Mouse (Mus musculus) forebrain, embryonic 12.5 days (tissue): ENCODE results near the gene Sugct. TPM values are rescaled to one million over a fixed set of nuclear protein-coding genes. Genes with fewer than 3 reads are reported as not detected.

ENCODE experiments used
- ATAC-seq: fragments of 200-750 bp; cut with Nextera tagmentation; 2 replicates; pipeline ENCODE4 v1.8.0; 2017; ENCODE audit warnings: moderate TSS enrichment; ENCODE audit not compliant: low FRiP score
- H3K27ac ChIP-seq: fragments of 300-500 bp; sonication (generic); 2 replicates; pipeline ENCODE4 v1.5.1; 2016; ENCODE audit warnings: mild to moderate bottlenecking
- H3K27me3 ChIP-seq: fragments of 300-500 bp; sonication (generic); 2 replicates; pipeline ENCODE4 v1.6.1; 2016; ENCODE audit warnings: mild to moderate bottlenecking
- H3K36me3 ChIP-seq: fragments of 300-500 bp; sonication (generic); replicated peaks from 2 replicates; pipeline ENCODE4 v1.6.1; 2016; ENCODE audit warnings: mild to moderate bottlenecking
- H3K4me1 ChIP-seq: fragments of 300-500 bp; sonication (generic); 2 replicates; pipeline ENCODE4 v1.6.1; 2016
- H3K4me2 ChIP-seq: fragments of 300-500 bp; sonication (generic); 2 replicates; pipeline ENCODE4 v1.6.1; 2016; ENCODE audit warnings: mild to moderate bottlenecking, moderate library complexity
- H3K4me3 ChIP-seq: fragments of 300-500 bp; sonication (generic); replicated peaks from 2 replicates; pipeline ENCODE4 v1.5.1; 2016; ENCODE audit warnings: mild to moderate bottlenecking
- H3K9ac ChIP-seq: fragments of 300-500 bp; sonication (generic); 2 replicates; pipeline ENCODE4 v1.6.1; 2016; ENCODE audit warnings: mild to moderate bottlenecking
- H3K9me3 ChIP-seq: fragments of 300-500 bp; sonication (generic); 2 replicates; pipeline ENCODE4 v1.6.1; 2016
- WGBS: fragments of 180-500 bp; shearing (Covaris S2); methylation state at CpG from one replicate; pipeline ENCODE4 v1.1.7; 2016; 5-methylcytosine and 5-hydroxymethylcytosine counted together
- polyA plus RNA-seq: library from polyadenylated mRNA; unstranded; fragments of >200 nt; fragmentation: Nextera tagmentation; extraction: Ambion mirVana; gene quantifications from 2 replicates; pipeline ENCODE4 v1.2.1, GENCODE M21; 2016

Sugct gene
- polyA plus RNA-seq, 1 experiment from 2014 or later: 2.4 TPM

DNA sequence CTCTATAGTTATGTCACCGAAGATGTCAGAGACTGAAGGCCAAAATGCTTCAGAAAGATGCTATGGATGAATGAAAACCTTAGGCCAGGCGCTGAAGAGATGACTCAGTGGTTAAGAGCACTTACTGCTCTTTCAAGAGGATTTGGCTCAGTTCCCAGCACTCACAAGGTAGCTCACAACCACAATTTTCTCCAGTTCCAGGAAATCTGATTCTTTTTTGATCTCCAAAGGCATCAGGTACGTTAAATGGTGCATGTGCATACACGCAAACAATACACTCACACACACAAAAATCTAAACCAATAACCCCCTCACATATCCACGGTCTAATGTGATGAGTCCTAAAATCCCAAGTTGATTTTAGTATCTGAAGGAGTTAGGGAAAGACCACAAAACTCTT is 1.5 kb downstream of the Sugct start:
- Histone ChIP-seq H3K4me3 (peak overlapping the region; percentile 85), H3K36me3 (no peaks in the 10 kb centered on the region), H3K4me2 (peak overlapping the region; percentile 56; the same call in 1 of the 2 replicates), H3K4me1 (peaks cover 4% of the 10 kb centered on the region), H3K27ac (no peak overlapping the region), H3K9ac (no peak overlapping the region), H3K9me3 (no peaks in the 10 kb centered on the region), H3K27me3 (no peaks in the 10 kb centered on the region)
- no peak for ATAC-seq
- WGBS: 71% methylated on average over 5 of the region's 5 CpGs

DNA sequence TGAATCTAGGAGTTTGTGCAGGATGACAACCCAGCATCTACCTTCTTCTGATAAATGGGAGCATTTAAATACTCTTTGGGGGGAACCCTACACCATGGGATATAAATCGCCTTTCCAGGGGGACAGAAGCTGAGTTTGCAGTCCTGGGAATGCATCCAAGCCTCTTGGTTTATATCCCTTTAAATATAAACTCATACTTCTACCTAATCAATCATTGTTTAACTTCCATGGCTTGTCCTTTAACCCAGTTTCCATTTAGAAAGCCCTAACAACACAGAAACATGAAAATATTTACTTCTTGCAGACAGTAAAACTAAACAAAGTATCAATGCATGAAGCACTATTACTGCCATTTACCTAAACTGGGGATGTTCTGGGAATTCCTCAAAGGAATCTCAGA is 3.9 kb downstream of the Sugct start:
- Histone ChIP-seq H3K4me3 (no peak overlapping the region), H3K4me1 (peaks cover 4% of the 10 kb centered on the region), H3K27me3 (no peaks in the 10 kb centered on the region), H3K9ac (no peak overlapping the region), H3K27ac (no peak overlapping the region), H3K9me3 (no peaks in the 10 kb centered on the region), H3K4me2 (no peak overlapping the region), H3K36me3 (no peaks in the 10 kb centered on the region)
- no peak for ATAC-seq
- 79% methylated on average over 1 of the region's 1 CpGs for WGBS

DNA sequence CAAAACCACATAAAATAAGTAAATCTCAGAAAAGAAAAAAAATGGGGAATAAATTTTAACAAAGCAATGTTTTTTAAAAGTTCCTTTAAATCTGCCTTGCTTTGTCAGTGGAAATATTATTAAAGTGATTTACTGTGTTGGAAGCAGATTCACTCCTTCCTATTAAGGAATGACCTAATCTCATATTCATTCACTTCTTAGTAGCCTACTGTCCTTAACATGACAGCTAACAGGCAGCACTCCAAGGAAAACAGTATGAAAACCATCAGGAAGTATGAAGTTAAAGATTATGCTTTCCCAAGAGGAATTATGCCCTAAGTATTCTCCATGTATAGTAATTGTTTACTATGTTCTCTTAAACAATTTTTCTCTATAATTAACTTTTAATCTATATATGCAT is 4.7 kb downstream of the Sugct start:
- no peak for ATAC-seq
- no peak overlapping the region for H3K27ac ChIP-seq

DNA sequence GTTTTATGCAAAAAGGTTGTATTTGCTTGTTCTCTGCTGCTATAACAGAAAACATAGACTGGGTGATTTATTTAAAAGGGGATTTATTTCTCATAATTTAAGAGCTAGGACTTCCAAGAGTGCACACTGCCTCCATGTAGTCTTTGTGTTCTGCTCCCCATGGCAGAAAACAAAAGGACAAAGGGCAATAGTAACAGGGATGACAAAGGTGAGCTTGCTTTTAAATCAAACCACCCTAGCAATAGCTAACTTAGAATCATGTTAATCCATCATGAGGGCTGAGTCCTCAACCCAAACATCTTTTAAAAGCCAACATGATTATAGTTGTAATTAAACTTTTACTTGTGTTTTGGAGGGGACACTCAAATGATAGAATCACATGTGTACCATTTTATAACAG is 5.9 kb downstream of the Sugct start:
- ATAC-seq: no peak
- H3K4me2 ChIP-seq: no peak overlapping the region
- H3K4me1 ChIP-seq: no peaks in the 10 kb centered on the region
- no peaks in the 10 kb centered on the region for H3K9me3 ChIP-seq
- no peaks in the 10 kb centered on the region for H3K36me3 ChIP-seq
- no peak overlapping the region for H3K4me3 ChIP-seq
- no peaks in the 10 kb centered on the region for H3K27me3 ChIP-seq
- no peak overlapping the region for H3K27ac ChIP-seq
- H3K9ac ChIP-seq: no peak overlapping the region

More for the DNA sequence above, 4.7 kb downstream of the Sugct start:
- Histone ChIP-seq H3K4me2 (no peak overlapping the region), H3K4me3 (no peak overlapping the region), H3K4me1 (no peaks in the 10 kb centered on the region), H3K27me3 (no peaks in the 10 kb centered on the region), H3K9ac (no peak overlapping the region), H3K9me3 (no peaks in the 10 kb centered on the region), H3K36me3 (no peaks in the 10 kb centered on the region)

DNA sequence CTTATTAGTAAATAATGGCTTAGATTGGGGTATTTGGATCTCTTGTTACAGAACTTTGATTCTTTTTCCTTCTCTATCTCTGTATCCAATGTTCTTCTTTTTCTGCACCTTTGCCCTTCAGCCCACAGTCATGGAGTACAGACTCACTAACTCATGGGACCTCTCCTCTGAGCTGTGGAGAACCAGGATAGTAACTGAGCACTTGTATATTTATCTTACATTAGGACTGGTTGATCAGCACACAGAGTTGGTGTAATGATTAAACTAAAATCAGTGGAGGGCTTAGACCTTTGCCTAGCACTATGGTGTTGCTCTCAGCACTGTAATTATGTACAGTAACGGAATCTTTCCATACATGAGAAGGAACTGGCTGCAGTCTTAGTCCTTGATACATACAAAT is 24.2 kb downstream of the Sugct start:
- H3K4me1 ChIP-seq: no peaks in the 10 kb centered on the region
- no peaks in the 10 kb centered on the region for H3K36me3 ChIP-seq
- no peak overlapping the region for H3K27ac ChIP-seq
- H3K9ac ChIP-seq: no peak overlapping the region
- no peaks in the 10 kb centered on the region for H3K9me3 ChIP-seq
- no peak overlapping the region for H3K4me3 ChIP-seq
- ATAC-seq: no peak
- no peaks in the 10 kb centered on the region for H3K27me3 ChIP-seq
- WGBS: 74% methylated on average over 1 of the region's 1 CpGs
- no peak overlapping the region for H3K4me2 ChIP-seq

DNA sequence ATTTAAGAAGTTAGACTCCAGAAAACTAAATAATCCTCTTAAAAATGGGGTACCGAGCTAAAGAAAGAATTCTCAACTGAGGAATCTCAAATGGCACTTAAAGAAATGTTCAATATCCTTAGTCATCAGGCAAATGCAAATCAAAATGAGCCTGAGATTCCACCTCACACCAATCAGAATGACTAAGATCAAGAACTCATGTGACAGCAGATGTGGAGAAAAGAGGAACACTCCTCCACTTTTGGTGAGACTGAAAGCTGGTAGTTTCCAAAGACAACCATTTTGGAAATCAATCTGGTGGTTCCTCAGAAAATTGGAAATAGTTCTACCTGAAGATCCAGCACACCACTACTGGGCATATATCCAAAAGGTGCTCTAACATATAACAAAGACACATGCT is 28.0 kb downstream of the Sugct start:
- WGBS: 89% methylated on average over 1 of the region's 1 CpGs

DNA sequence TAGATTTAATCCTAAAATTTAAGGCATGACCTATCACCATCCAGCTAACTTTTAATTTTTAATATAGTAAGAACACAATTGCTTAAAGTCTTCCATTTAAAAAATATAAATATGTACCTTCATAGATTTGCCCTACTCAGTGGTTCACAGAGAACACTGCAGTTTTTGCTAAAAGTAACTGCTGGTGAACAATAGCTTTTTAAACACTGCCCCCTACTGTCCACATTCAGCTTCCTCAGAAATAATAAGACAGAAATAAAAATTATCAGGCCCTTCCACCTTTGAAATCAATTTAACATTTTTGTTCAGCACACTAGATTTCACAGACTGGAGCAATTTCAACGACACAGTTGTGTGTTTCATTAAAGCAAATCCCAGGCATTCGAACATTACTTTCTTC is 53.1 kb downstream of the Sugct start:
- no peak for ATAC-seq
- H3K4me1 ChIP-seq: no peaks in the 10 kb centered on the region
- no peak overlapping the region for H3K4me3 ChIP-seq
- no peaks in the 10 kb centered on the region for H3K9me3 ChIP-seq
- WGBS: 53% methylated on average over 2 of the region's 2 CpGs
- no peaks in the 10 kb centered on the region for H3K36me3 ChIP-seq
- no peak overlapping the region for H3K4me2 ChIP-seq
- H3K27me3 ChIP-seq: no peaks in the 10 kb centered on the region
- no peak overlapping the region for H3K27ac ChIP-seq
- no peak overlapping the region for H3K9ac ChIP-seq

More for the DNA sequence above, 28.0 kb downstream of the Sugct start:
- no peaks in the 10 kb centered on the region for H3K4me1 ChIP-seq
- no peaks in the 10 kb centered on the region for H3K27me3 ChIP-seq
- no peaks in the 10 kb centered on the region for H3K36me3 ChIP-seq
- no peak overlapping the region for H3K9ac ChIP-seq
- H3K27ac ChIP-seq: no peak overlapping the region
- no peak overlapping the region for H3K4me2 ChIP-seq
- no peak for ATAC-seq
- H3K9me3 ChIP-seq: no peaks in the 10 kb centered on the region
- H3K4me3 ChIP-seq: no peak overlapping the region

DNA sequence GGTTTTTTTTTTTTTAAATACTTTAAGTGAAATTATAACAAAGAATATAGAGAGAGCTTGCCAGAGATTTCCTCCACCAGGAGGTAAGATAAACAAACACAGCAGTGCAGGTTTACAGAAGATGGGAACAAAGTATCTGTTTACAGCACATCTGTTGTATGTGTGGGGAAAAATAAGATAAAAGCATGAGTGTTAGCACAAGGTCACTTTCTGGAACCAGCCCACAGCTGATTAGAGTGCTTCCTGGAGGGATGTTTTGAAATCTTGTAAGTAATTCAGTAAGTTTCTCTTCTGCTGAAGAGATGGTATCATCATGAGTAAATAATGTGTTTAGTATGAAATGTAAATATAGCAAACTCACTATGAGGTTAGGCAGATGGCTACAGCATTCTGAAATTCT is 57.3 kb downstream of the Sugct start:
- H3K4me3 ChIP-seq: no peak overlapping the region
- no peaks in the 10 kb centered on the region for H3K9me3 ChIP-seq
- H3K9ac ChIP-seq: no peak overlapping the region
- H3K36me3 ChIP-seq: no peaks in the 10 kb centered on the region
- no peaks in the 10 kb centered on the region for H3K4me1 ChIP-seq
- no peak overlapping the region for H3K27ac ChIP-seq
- H3K27me3 ChIP-seq: no peaks in the 10 kb centered on the region
- H3K4me2 ChIP-seq: no peak overlapping the region
- ATAC-seq: no peak

DNA sequence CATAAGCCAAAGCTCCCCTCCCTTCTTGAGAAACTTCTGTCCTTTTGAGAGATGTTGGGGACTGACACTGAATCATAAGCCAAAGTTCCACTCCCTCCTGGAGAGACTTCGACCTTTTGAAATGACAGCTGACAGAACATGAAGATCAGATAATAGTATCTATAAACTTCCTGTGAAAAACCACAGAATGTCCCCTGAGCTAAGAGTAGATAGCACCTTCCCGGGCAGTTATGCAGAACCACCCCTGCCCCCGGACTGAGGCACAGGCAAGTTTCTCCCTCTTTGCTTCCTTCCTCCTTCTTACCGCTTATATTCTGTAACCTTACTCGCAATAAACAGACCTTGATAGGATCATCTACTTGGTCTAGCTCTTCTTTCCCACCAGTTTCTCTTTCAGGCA is 68.2 kb downstream of the Sugct start:
- WGBS: 89% methylated on average over 5 of the region's 5 CpGs
- Histone ChIP-seq H3K27ac (no peak overlapping the region), H3K4me1 (no peaks in the 10 kb centered on the region), H3K36me3 (no peaks in the 10 kb centered on the region), H3K4me2 (no peak overlapping the region), H3K9ac (no peak overlapping the region), H3K9me3 (no peaks in the 10 kb centered on the region), H3K27me3 (no peaks in the 10 kb centered on the region), H3K4me3 (no peak overlapping the region)
- ATAC-seq: no peak

DNA sequence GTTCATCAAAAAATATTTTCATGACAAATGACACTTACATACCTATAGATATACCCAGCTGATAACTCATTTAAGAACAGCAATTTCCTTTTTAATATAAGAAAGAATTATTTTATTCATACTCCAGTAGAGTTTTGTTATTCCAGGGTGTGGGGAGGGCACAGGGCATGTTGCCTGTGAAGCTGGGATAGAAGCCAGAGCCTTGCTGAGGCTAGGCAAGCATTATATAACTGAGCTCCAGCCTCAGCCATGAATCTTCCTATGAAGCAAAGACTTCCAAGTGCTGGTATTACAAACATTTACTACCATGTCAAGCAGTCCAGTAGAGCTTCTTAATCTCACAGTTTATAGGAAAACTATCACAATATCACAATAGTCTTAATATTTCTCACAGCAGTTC is 70.4 kb downstream of the Sugct start:
- Histone ChIP-seq H3K4me2 (no peak overlapping the region), H3K36me3 (no peaks in the 10 kb centered on the region), H3K27me3 (no peaks in the 10 kb centered on the region), H3K4me1 (no peaks in the 10 kb centered on the region), H3K27ac (no peak overlapping the region), H3K9me3 (no peaks in the 10 kb centered on the region), H3K9ac (no peak overlapping the region), H3K4me3 (no peak overlapping the region)
- ATAC-seq: no peak

DNA sequence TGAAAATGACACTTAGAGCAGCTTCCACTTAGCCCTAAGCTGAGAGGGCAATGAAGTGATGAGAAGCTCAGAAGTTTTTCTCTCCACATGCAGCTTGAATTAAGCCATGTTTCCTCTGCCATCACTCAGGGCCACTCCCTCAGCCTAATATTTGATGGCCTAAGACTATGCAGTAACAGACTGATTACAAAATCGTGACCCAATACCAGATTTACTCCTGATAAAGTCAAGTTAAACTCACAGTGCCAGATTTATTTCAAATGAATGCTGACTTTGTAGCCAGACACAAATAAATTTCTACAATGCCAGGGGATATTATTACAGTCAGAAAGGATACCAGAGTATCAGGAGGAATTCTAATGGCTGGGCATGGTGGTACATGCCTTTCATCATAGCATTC is 89.1 kb downstream of the Sugct start:
- ATAC-seq: no peak
- Histone ChIP-seq H3K9me3 (no peaks in the 10 kb centered on the region), H3K4me3 (no peak overlapping the region), H3K27me3 (no peaks in the 10 kb centered on the region), H3K4me2 (no peak overlapping the region), H3K4me1 (no peaks in the 10 kb centered on the region), H3K36me3 (no peaks in the 10 kb centered on the region), H3K9ac (no peak overlapping the region), H3K27ac (no peak overlapping the region)
- 79% methylated on average over 1 of the region's 1 CpGs for WGBS

DNA sequence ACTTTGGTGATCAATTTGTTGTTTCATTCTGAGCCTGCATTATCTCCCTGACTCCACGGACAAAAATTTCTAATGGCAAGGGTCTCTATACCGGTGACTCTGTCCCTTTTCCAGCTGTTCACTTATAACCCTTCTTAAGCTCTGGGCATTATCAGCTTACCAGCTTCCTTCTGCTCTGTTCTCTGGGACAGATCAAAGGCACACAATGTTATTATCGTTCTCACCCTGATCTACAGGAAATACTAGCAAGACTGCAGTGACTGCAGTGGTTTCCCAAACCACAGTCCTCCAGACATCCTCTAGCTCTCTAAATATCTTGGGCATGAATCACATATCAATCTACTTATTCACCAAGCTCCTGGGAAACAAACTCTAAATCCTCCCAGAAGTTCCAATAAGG is 90.7 kb downstream of the Sugct start:
- Histone ChIP-seq H3K4me2 (no peak overlapping the region), H3K27me3 (no peaks in the 10 kb centered on the region), H3K4me3 (no peak overlapping the region), H3K9me3 (no peaks in the 10 kb centered on the region), H3K9ac (no peak overlapping the region), H3K27ac (no peak overlapping the region), H3K36me3 (no peaks in the 10 kb centered on the region), H3K4me1 (no peaks in the 10 kb centered on the region)
- WGBS: 81% methylated on average over 3 of the region's 3 CpGs
- no peak for ATAC-seq

DNA sequence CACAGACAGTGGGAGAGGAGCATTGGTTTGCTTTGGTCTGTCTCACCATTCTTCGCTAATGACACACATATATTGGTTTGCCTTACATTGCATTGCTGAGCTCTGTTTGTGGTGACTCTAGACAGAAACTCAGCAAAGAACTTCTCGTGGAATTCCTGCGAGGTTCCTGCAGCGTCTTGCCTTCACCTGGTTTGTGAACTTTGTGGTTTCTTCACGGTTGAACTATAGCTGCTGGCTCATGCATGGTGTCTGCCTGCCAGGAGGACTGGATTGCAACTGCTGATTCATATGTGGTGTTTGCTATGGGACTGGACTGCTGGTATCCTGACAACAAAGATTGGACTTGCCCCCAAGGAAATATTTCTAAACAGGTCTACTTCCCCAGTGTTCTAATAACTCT is 91.6 kb downstream of the Sugct start:
- ATAC-seq: no peak

More for the DNA sequence above, 91.6 kb downstream of the Sugct start:
- no peaks in the 10 kb centered on the region for H3K27me3 ChIP-seq
- no peaks in the 10 kb centered on the region for H3K9me3 ChIP-seq
- H3K9ac ChIP-seq: no peak overlapping the region
- no peak overlapping the region for H3K27ac ChIP-seq
- H3K36me3 ChIP-seq: no peaks in the 10 kb centered on the region
- H3K4me2 ChIP-seq: no peak overlapping the region
- no peak overlapping the region for H3K4me3 ChIP-seq
- 85% methylated on average over 5 of the region's 5 CpGs for WGBS
- H3K4me1 ChIP-seq: no peaks in the 10 kb centered on the region
